Mouse (Mus musculus): ENCODE measurements around the gene Gm156.

- 0 out of 2 replicates have a peak, but pooled peaks have one; percentile 4 for TF ChIP-seq CTCF (IDR thresholded peaks at IDR 0.05; ENCODE audit: extremely low read depth, insufficient read depth, insufficient read length, insufficient replicate concordance)
- no peak for TF ChIP-seq POLR2A (IDR thresholded peaks at IDR 0.05; ENCODE audit: low read depth, low read length)
Measured at GRCm38 (mm10) chr6:129746151-129746550, 37.9 kb downstream of the Gm156 start.
